8 mouse cellular contexts compared by ENCODE assay signal in the genomic region with DNA sequence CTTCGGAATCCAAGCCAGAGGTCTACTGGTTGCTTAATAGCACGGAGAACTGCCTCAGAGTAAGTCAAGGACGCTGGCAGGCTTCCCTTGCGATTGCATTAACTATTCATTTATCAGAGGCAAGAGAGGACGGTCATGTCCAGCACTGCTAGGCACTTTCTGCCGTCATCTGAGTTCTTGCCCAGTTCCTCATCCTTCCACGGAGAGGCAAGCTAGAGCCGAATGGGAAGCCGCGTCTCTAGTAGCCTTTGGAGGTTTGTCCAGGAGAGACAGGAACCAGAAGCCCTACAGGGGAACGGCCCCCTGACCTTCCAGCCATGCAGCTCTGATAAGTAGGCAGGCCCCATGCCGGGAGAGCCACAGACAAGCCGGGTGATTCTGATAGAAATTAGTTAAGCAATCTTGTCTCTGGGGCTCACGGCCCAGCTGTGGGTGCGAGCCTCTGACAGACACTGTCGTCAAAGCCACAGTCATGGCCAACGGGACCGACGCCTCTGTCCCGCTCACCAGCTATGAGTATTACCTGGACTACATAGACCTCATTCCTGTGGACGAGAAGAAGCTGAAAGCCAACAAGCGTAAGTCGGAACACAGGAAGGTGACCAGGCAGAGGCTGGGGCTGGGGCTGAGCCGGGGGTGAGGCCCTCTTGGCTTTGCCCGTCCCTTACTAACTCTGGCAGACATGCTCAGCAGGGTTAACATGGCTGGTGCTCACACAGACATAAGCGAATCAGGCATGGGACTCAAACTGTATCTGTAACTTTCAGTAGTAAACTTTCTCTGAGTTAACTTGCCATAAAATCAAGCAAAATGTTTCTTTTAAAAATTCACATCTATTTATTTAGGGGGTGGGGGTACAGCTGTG. TPM values are rescaled to one million over a fixed set of nuclear protein-coding genes. Genes with fewer than 3 reads are reported as not detected.
DNase-seq lines count a peak whose midpoint lies in the region; ATAC-seq and TF ChIP-seq lines count a peak whose summit lies in the region.

A gene (plus strand): TSS at position 116 of the 865 bp plus-strand sequence.

- peak; percentile 9 for DNase-seq in kidney, postnatal 14 days
- no peak for DNase-seq in kidney, postnatal 25 days
- no peak for DNase-seq in gonadal fat pad, adult 2 months (ENCODE audit: low read depth)
- DNase-seq in liver, adult 2 months (ENCODE audit: extremely low read depth, low read depth, low spot score) = peak; percentile 98
- DNase-seq in cerebellum, postnatal 14 days = no peak
- no peak for DNase-seq in frontal cortex, adult 2 months (ENCODE audit: extremely low spot score in 1 of 2, low spot score in 1 of 2)

- H3K79me2 ChIP-seq in liver, adult 2 months (ENCODE audit: control insufficient read depth, insufficient read depth, low read length) = peaks cover 3% of the 10 kb centered on the region; the same call in 1 of the 2 replicates

- H3K9me3 ChIP-seq in stomach, embryonic 15.5 days = no peaks in the 10 kb centered on the region

- H3K27ac ChIP-seq in liver, adult 2 months (replicated peaks; ENCODE audit: insufficient read depth, low read depth, low read length) = peak within 1 kb of the TSS; percentile 94
- H3K27ac ChIP-seq in stomach, embryonic 15.5 days = no peak within 1 kb of the TSS

- 13% methylated on average over 26 of the region's 26 CpGs for WGBS in liver, adult 2 months
- 70% methylated on average over 26 of the region's 26 CpGs for WGBS in stomach, embryonic 15.5 days

- no peaks in the 10 kb centered on the region for H3K36me3 ChIP-seq in liver, adult 2 months (ENCODE audit: control insufficient read depth, insufficient read depth, low read length)
- no peaks in the 10 kb centered on the region for H3K36me3 ChIP-seq in stomach, embryonic 15.5 days

- TF ChIP-seq POLR2A in liver, adult 2 months (IDR thresholded peaks at IDR 0.05; ENCODE audit: extremely low read depth, insufficient read depth, low read length) = 0 out of 2 replicates have a peak, but pooled peaks have one; percentile 32

- peak within 1 kb of the TSS; percentile 80 for H3K9ac ChIP-seq in liver, adult 2 months (ENCODE audit: low read depth, low read length)
- no peak within 1 kb of the TSS for H3K9ac ChIP-seq in stomach, embryonic 15.5 days

- peak; percentile 62; the same call in 1 of the 2 replicates for ATAC-seq in stomach, embryonic 15.5 days (ENCODE audit: insufficient read depth, low FRiP score, low read depth)
- ATAC-seq in CD4-positive, CD25-positive, alpha-beta regulatory T cell, adult 4 months = no peak

- peak; percentile 69 for TF ChIP-seq CTCF in liver, adult 2 months (IDR thresholded peaks at IDR 0.05; ENCODE audit: low read depth, low read length)

- H3K4me3 ChIP-seq in liver, adult 2 months (ENCODE audit: insufficient read depth, low read depth, low read length) = peak within 1 kb of the TSS; percentile 66
- no peak within 1 kb of the TSS for H3K4me3 ChIP-seq in stomach, embryonic 15.5 days (replicated peaks)

- H3K27me3 ChIP-seq in liver, adult 2 months (ENCODE audit: control insufficient read depth, insufficient read depth, low read length) = no peaks in the 10 kb centered on the region
- H3K27me3 ChIP-seq in stomach, embryonic 15.5 days (replicated peaks) = no peaks in the 10 kb centered on the region

- H3K4me2 ChIP-seq in stomach, embryonic 15.5 days = no peak within 1 kb of the TSS

- H3K4me1 ChIP-seq in liver, adult 2 months (ENCODE audit: control insufficient read depth, insufficient read depth, low read length) = peaks cover 19% of the 10 kb centered on the region
- no peaks in the 10 kb centered on the region for H3K4me1 ChIP-seq in stomach, embryonic 15.5 days

RNA-seq across cellular contexts. Expression of the gene that starts here (rescaled TPM):
- 205 and 547 TPM in 2 replicates for polyA plus RNA-seq in gonadal fat pad, adult 2 months (2012; rRNA removed)
- 60.5 and 66.8 TPM in 2 replicates for total RNA-seq in liver, adult 2 months (2014; rRNA removed)
- polyA plus RNA-seq in liver, adult 2 months (2012; rRNA removed) = 173 and 201 TPM in 2 replicates
- 1.7 and 2.7 TPM in 2 replicates for polyA plus RNA-seq in stomach, embryonic 15.5 days (2015; fragmentation: Nextera tagmentation; extraction: Ambion mirVana)
- not detected for polyA plus RNA-seq in CD4-positive, CD25-positive, alpha-beta regulatory T cell, adult 4 months (2017; shearing (Covaris generic))
- 0.90 and 1.3 TPM in 2 replicates for polyA plus RNA-seq in frontal cortex, adult 2 months (2012; rRNA removed)

Comparison
In these comparisons a context has a peak if more than half of its experiments do, and no peak if none do; other contexts are left out.
1. RNA of the gene that starts here (polyA plus RNA-seq): 205 to 547 TPM in gonadal fat pad, adult 2 months and 173 to 201 TPM in liver, adult 2 months; 1.7 to 2.7 TPM in stomach, embryonic 15.5 days, 0.90 to 1.3 TPM in frontal cortex, adult 2 months and not detected in CD4-positive, CD25-positive, alpha-beta regulatory T cell, adult 4 months; every median in the first group is over 10 times any median in the second.
2. DNase-seq: peak in kidney, postnatal 14 days (single experiment) and liver, adult 2 months (single experiment); none in kidney, postnatal 25 days (0 of 2), gonadal fat pad, adult 2 months (single experiment), cerebellum, postnatal 14 days (0 of 2) and frontal cortex, adult 2 months (0 of 2).